Mouse (Mus musculus) v-Abl transformed pro-B cells (cell line): Measurements from ENCODE around the gene Mylip.

Source experiments
- in situ Hi-C, 2 experiments: fragments of 400-800 bp; cut with MboI; formaldehyde crosslinking; loops; one replicate each; pipeline ENCODE4 v1.15.1; 2025; ENCODE audit not compliant: unreplicated experiment in 2 of 2

The Mylip gene

GRCm38 (mm10) chr13:45389448-45390311 lies at the start of gene Mylip:
TSS of gene Mylip (plus strand) at chr13:45389742.
- in situ Hi-C loops: loop anchor here (5.0 to 10.0 kb wide), 4 partner anchors 53 to 357 kb away; no protein-coding TSS in a partner anchor

- in situ Hi-C loops: no loop called here
Observed at GRCm38 (mm10) chr13:45341991-45342390, 47.6 kb upstream of the Mylip start.

GRCm38 (mm10) chr13:45343541-45343940 lies 46.0 kb upstream of the Mylip start:
- in situ Hi-C loops: no loop called here

GRCm38 (mm10) chr13:45343966-45344365 lies 45.6 kb upstream of the Mylip start:
- in situ Hi-C loops: no loop called here

GRCm38 (mm10) chr13:45345471-45346159 lies 43.9 kb upstream of the Mylip start:
- in situ Hi-C loops: no loop called here

- in situ Hi-C loops: no loop called here
Observed at GRCm38 (mm10) chr13:45351483-45351882, 38.1 kb upstream of the Mylip start.

GRCm38 (mm10) chr13:45354824-45355223 lies 34.7 kb upstream of the Mylip start:
- in situ Hi-C loops: no loop called here

- in situ Hi-C loops: no loop called here
Observed at GRCm38 (mm10) chr13:45358208-45358607, 31.3 kb upstream of the Mylip start.

GRCm38 (mm10) chr13:45358676-45359323 lies 30.7 kb upstream of the Mylip start:
- in situ Hi-C loops: no loop called here

GRCm38 (mm10) chr13:45365788-45366187 lies 23.8 kb upstream of the Mylip start:
- in situ Hi-C loops: no loop called here

- in situ Hi-C loops: no loop called here
Observed at GRCm38 (mm10) chr13:45371673-45372072, 17.9 kb upstream of the Mylip start.

- in situ Hi-C loops: no loop called here
Observed at GRCm38 (mm10) chr13:45372456-45372855, 17.1 kb upstream of the Mylip start.

- in situ Hi-C loops: no loop called here
Observed at GRCm38 (mm10) chr13:45374846-45375245, 14.7 kb upstream of the Mylip start.

GRCm38 (mm10) chr13:45382208-45382607 lies 7.3 kb upstream of the Mylip start:
- in situ Hi-C loops: no loop called here

- in situ Hi-C loops: no loop called here
Observed at GRCm38 (mm10) chr13:45384636-45385035, 4.9 kb upstream of the Mylip start.

GRCm38 (mm10) chr13:45385521-45385920 lies 4.0 kb upstream of the Mylip start:
- in situ Hi-C loops: no loop called here

GRCm38 (mm10) chr13:45386253-45386652 lies 3.3 kb upstream of the Mylip start:
- in situ Hi-C loops: no loop called here

GRCm38 (mm10) chr13:45387231-45387630 lies 2.3 kb upstream of the Mylip start:
- in situ Hi-C loops: no loop called here

- in situ Hi-C loops: no loop called here
Observed at GRCm38 (mm10) chr13:45388254-45388805, 1.2 kb upstream of the Mylip start.

- in situ Hi-C loops: no loop called here
Observed at GRCm38 (mm10) chr13:45388889-45389288, 653 bp upstream of the Mylip start.
